Mouse (Mus musculus): ENCODE results near the gene Prkn.

GRCm38 (mm10) chr17:12040546-12040945, 1200.4 kb downstream of the Prkn start:
- TF ChIP-seq CTCF (IDR thresholded peaks at IDR 0.05; ENCODE audit: control insufficient read depth, insufficient read depth, insufficient read length), result no peak
- TF ChIP-seq CEBPB (IDR thresholded peaks at IDR 0.05; ENCODE audit: low read depth), result no peak
- TF ChIP-seq MYOG (IDR thresholded peaks at IDR 0.05; ENCODE audit: control insufficient read depth, extremely low read depth, insufficient read length), result no peak
- no peak for TF ChIP-seq USF1 (IDR thresholded peaks at IDR 0.05; ENCODE audit: low read depth)
- TF ChIP-seq FOSL1 (IDR thresholded peaks at IDR 0.05; ENCODE audit: insufficient read depth, low read length, poor library complexity, severe bottlenecking), result no peak
